Mouse (Mus musculus): Measurements from ENCODE around the gene Icmt.
A peak's percentile ranks its signal among the peaks of the same experiment; 100 is the strongest.

Gene Icmt

GRCm38 (mm10) chr4:152296874-152297861 is at the start of gene Icmt:
TSS of gene Icmt (plus strand) at chr4:152297227.
- DNase-seq = peak; percentile 100

GRCm38 (mm10) chr4:152250615-152251014 is 46.4 kb upstream of the Icmt start:
- no peak for DNase-seq

DNA sequence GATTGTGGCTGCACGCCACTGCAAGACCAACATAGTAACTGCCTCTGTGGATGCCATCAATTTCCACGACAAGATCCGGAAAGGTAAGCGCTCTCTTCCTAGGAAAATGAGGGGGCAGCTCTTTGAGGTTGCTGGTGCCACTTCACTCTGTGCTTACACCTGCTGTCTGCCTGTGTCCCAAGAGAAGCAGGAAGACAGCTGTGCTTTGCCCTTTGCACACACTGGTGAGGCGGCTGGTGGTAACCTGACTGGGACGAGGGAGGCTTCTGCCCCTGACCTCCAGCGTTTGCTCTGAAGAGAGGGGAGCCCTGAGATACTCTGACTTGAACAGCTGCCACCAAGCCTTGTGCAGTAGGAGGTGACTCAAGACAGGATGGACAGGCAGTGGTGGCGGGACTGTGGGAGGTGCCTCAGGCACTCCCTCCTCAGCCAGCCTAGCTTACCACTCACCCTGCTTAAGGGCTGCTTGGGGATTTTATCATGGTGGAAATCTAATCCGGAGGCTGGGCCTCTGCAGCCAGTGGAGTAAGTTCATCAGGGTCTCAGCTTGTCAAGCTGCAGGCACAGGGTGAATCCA is 43.8 kb upstream of the Icmt start:
- DNase-seq = no peak

GRCm38 (mm10) chr4:152257070-152257469 is 40.0 kb upstream of the Icmt start:
- no peak for DNase-seq

DNA sequence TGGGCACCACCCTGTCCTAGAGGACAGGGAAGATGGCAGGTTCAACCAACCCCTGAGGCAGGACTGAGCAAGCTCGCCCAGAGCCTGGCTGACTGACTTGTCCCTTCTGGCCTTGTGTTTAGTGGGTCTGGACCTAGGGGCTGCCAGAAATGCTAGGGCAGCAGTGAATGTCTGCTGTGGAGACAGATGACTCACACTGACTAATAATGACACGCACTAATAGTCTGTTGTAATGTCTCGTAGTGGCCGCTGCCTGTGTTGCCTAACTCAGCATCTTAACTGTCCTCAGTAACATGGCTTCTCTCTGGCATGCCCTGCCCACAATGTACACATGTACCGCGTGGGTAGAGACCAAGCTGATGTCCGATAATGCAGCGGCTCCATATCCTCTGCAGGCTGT is 36.6 kb upstream of the Icmt start:
- DNase-seq = no peak

- DNase-seq = no peak
Observed at GRCm38 (mm10) chr4:152262187-152262586, 34.8 kb upstream of the Icmt start.

DNA sequence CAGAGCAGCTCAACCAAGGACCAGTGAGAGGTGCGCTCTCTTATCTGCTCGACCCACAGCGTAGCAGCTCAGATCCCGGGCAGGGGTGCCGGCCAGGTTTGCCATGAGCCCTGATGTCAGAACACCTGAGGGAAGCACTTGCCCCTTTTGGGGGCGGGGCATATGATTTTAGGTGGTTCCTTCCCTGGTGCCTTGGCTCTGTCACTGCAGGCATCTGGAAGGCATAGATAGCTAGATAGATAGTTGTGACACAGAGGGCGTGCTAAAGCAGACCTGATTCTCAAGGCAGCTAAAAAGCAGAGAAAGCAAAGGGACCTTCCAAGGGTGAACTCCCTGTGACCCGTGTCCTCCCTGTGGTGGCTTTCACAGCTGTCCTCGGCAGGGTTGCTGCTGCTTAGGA is 33.9 kb upstream of the Icmt start:
- no peak for DNase-seq

GRCm38 (mm10) chr4:152263512-152264176 is 33.4 kb upstream of the Icmt start:
- no peak for DNase-seq

DNA sequence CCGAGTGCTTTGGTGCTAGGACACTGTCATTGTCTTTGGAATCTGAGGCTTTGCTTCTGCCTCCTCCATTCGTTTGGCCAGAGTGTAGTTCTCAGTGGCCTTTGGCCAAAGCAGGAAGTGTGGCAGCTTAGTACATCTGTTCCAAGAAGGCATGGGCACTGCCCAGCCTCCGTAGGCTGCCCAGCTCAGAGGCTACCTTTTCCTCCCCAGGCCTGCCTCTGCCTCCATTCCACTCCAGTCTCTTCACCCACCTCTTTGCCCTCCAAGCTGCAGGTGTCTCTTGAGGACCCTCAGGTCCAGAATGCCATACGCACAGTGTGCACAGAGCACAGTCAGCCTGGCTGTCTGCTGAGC is 32.9 kb upstream of the Icmt start:
- DNase-seq = no peak

- DNase-seq = no peak
Observed at GRCm38 (mm10) chr4:152264867-152265568, 32.0 kb upstream of the Icmt start.

DNA sequence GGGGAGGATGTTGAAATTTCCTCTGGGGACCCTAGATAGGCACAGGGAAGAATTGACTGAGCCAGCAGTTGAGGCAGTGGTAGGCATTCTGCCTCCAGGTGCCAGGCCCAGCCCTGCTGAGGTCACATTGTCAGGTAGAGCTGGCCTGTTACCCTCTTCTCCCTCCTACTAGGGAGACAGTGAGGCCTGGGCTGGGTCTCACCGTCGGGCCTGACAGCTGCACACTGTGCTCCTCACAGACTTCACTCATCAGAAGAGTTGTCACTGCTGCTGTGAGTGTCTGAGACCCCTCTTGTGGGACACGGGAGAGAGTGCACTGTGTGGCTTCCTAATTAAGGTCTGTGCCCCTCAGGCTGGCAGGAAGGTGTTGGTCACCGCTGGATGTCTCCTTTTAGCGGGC is 31.2 kb upstream of the Icmt start:
- DNase-seq = no peak

GRCm38 (mm10) chr4:152266236-152266895 is 30.7 kb upstream of the Icmt start:
- no peak for DNase-seq

DNA sequence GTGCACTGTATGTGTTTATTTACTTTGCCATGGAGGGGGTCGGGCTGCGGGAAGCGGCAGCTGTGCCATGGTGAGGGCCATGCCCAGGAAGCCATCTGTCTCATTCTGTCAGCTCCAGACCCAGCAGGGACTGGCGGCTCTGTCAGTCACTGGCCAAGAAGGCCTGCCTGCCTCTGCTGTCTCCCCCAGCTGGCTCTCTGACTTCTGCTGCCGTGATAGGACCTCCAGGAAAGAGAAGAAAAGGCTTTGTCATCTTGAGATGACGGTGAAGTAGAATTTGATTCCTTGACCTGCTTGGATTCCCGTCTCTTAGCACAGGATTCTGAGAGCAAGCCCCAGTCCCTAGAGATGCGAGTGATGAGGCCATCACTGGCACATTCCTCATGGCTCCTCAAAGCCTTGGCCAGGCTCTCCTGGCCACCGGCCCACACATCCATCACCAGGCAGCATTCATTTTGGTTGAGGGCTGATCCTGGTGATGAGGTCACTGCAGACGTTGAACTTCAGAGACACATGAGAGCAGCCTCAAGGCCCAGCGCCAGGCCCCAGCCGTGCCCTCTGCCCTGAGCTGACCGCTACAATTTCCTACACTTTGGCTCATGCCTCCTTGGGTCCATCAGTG is 29.2 kb upstream of the Icmt start:
- no peak for DNase-seq

GRCm38 (mm10) chr4:152269967-152270366 is 27.1 kb upstream of the Icmt start:
- no peak for DNase-seq

DNA sequence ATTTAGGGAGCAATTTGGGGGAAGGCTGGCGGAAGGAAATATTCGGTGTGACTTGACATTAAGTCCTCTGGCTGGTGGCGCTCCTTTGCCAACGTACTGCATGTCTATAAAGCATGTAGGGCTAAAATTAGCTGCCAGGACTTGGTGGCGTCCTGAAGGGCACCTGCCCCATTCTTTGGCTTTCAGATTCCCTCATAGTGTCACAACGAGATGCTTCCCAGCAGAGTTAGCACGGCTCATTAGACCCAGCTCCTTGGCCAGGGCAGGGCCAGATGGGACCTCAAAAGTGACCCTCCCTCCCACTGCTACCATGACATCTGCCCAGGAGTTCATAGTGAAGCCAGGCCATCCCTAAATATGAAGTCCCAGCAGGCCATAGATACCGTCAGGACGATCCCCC is 26.4 kb upstream of the Icmt start:
- no peak for DNase-seq

DNA sequence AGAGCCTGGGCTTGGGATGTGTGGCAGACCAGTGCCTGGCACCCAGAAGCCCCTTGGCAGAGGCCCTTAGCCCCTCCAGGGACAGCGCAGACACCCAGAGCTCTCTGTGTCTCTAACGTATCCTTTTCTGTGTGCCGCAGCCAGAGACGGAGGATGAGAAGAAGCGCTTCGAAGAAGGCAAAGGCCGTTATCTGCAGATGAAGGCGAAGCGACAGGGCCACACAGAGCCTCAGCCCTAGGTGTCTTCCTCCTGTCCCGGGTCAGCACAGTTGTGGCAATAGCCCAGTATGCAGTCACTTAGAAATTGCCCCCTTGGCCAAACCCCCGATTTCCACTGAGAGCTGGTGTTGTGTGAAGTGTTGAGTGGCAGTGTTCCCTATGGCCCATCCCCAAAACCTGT is 25.7 kb upstream of the Icmt start:
- DNase-seq = no peak

DNA sequence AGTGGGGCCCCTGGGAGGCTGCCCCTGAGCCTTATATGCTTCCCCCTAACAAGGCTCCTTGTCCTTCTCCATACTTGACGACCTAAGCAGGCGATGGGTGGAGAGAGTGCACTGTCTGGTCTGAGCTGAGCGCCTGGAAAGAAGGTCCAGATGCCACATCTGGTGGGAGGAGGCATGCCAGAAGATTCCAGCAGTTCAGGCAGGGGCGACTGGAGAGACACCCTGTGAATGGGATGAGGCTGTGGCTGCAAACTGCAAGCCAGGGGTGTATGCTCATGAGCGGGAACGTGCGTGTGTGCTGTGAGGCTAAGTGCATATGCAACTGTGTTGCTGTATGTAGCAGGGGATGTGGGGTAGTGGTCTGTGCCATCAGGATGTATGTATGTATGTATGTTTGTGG is 25.0 kb upstream of the Icmt start:
- no peak for DNase-seq

GRCm38 (mm10) chr4:152272449-152273049 is 24.5 kb upstream of the Icmt start:
- no peak for DNase-seq

DNA sequence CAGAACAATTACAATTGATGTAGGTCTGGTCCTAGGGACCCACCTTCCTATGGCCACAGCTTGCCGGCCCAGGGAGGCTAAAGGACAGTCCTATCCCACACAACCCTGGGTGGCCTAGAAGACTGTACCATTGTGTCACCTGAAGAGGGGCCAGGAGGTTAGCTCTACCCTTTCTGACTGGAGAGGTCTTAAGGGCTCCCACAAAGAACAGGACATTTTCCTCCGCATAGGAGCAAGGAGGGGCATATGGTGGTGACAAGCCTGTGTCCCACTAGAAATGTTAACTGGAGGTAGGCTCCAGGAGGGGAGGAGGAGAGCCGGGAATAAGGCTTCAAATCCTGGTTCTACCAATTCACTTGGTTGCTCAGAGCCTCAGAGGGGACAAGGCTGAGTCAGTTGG is 23.8 kb upstream of the Icmt start:
- no peak for DNase-seq

GRCm38 (mm10) chr4:152273621-152274236 is 23.3 kb upstream of the Icmt start, which contains the start of gene Gpr153:
TSS of gene Gpr153 (plus strand) at chr4:152274232.
- DNase-seq = no peak

DNA sequence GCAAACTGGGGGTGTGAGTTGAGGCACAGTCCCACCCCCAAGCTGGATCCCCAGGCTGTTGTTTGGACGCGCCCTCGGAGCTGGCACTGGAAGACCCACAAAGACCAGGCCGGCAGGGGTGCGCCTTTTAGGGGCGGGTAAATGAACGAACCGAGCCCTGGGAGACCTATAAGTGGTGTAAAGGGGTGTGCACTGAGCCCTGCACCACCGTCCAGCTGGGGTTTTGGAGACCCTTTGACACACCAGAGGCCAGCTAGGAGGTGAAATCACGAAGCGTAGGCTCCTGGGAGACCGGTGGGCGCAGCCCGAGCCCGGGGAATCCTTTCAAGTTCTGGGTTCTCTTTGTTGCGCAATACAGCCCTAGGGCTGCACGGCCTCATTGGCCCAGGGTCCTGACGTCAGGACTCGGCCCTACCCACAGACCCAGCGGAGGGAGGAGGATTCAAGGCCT is 22.3 kb upstream of the Icmt start:
- no peak for DNase-seq

All from thymus, postnatal 25 days (tissue).